Comparison of ENCODE assay signal across 14 mouse cellular contexts in genomic region chr16:72874934-72875732, GRCm38 (mm10).
DNase-seq lines count a peak whose midpoint lies in the region; ATAC-seq and TF ChIP-seq lines count a peak whose summit lies in the region.
"Had no signal": no experiment of that assay in that cellular context is flagged by ENCODE, and none has a peak within 500 bp of the region (broad histone marks: within the 10 kb centered on the region; RNA-seq: fewer than 3 reads in every experiment).

No protein-coding gene starts in this region.

- no peak for DNase-seq in embryonic facial prominence, embryonic 14.5 days (ENCODE audit: low spot score)
- peak; percentile 17 for DNase-seq in hindbrain, postnatal 0 days (ENCODE audit: low spot score)
- no peak for DNase-seq in thymus, adult 2 months
- no peak for DNase-seq in embryo, embryonic 10.5 days (ENCODE audit: low spot score)
- DNase-seq: cerebellum, postnatal 36 days; kidney, adult 2 months; kidney, postnatal 4 days; lung, adult 2 months; right cerebral cortex, postnatal 4 days had no signal

- H3K9ac ChIP-seq in embryonic facial prominence, embryonic 14.5 days (ENCODE audit: low read depth, low read length), result no peak overlapping the region
- no peak overlapping the region for H3K9ac ChIP-seq in forebrain, embryonic 16.5 days (replicated peaks; ENCODE audit: low read depth, low read length)
- H3K9ac ChIP-seq in hindbrain, postnatal 0 days (replicated peaks; ENCODE audit: low read length), result no peak overlapping the region
- no peak overlapping the region for H3K9ac ChIP-seq in neural tube, embryonic 14.5 days (replicated peaks; ENCODE audit: low read depth, low read length)
- H3K9ac ChIP-seq in kidney, embryonic 16.5 days (replicated peaks; ENCODE audit: low read length), result no peak overlapping the region
- H3K9ac ChIP-seq: heart, embryonic 13.5 days had no signal

- TF ChIP-seq CTCF in hindbrain, postnatal 0 days (IDR thresholded peaks at IDR 0.05; ENCODE audit: low read depth), result no peak
- TF ChIP-seq CTCF in thymus, adult 2 months (IDR thresholded peaks at IDR 0.05; ENCODE audit: borderline replicate concordance, control insufficient read depth, extremely low read depth, insufficient read depth, low read length, poor library complexity), result no peak

- no peak overlapping the region for H3K27ac ChIP-seq in embryonic facial prominence, embryonic 14.5 days (replicated peaks; ENCODE audit: low read depth, low read length)
- peak overlapping the region; percentile 24 for H3K27ac ChIP-seq in forebrain, embryonic 16.5 days (ENCODE audit: low read length)
- peak overlapping the region; percentile 28; the same call in 1 of the 2 replicates for H3K27ac ChIP-seq in hindbrain, postnatal 0 days
- H3K27ac ChIP-seq in neural tube, embryonic 14.5 days (ENCODE audit: low read depth, low read length), result 0 out of 2 replicates have a peak overlapping the region, but pooled peaks have one; percentile 3
- H3K27ac ChIP-seq in kidney, embryonic 16.5 days (ENCODE audit: low read length), result no peak overlapping the region
- H3K27ac ChIP-seq in thymus, adult 2 months (ENCODE audit: control insufficient read depth, insufficient read depth, low read length), result no peak overlapping the region
- H3K27ac ChIP-seq: heart, embryonic 13.5 days; macrophage had no signal

- ATAC-seq in embryonic facial prominence, embryonic 14.5 days (ENCODE audit: low read depth), result 0 out of 2 replicates have a peak, but pooled peaks have one; percentile 62
- ATAC-seq in forebrain, embryonic 16.5 days, result peak; percentile 63
- ATAC-seq in hindbrain, postnatal 0 days, result 0 out of 2 replicates have a peak, but pooled peaks have one; percentile 51
- ATAC-seq in neural tube, embryonic 14.5 days (ENCODE audit: low read depth), result peak; percentile 76
- no peak for ATAC-seq in kidney, embryonic 16.5 days (ENCODE audit: low FRiP score, low TSS enrichment)

- no peak for TF ChIP-seq POLR2A in thymus, adult 2 months (IDR thresholded peaks at IDR 0.05; ENCODE audit: control insufficient read depth, extremely low read depth, insufficient read depth, low read length, poor library complexity)

- H3K27me3 ChIP-seq in embryonic facial prominence, embryonic 14.5 days (replicated peaks; ENCODE audit: control insufficient read depth, insufficient read depth, low read length), result no peaks in the 10 kb centered on the region
- no peaks in the 10 kb centered on the region for H3K27me3 ChIP-seq in forebrain, embryonic 16.5 days (replicated peaks; ENCODE audit: control insufficient read depth, insufficient read depth, low read length)
- H3K27me3 ChIP-seq in hindbrain, postnatal 0 days (ENCODE audit: insufficient read depth, low read length), result no peaks in the 10 kb centered on the region
- H3K27me3 ChIP-seq in neural tube, embryonic 14.5 days (ENCODE audit: control insufficient read depth, insufficient read depth, low read length), result no peaks in the 10 kb centered on the region
- H3K27me3 ChIP-seq in kidney, embryonic 16.5 days (ENCODE audit: insufficient read depth, low read length), result no peaks in the 10 kb centered on the region
- H3K27me3 ChIP-seq in thymus, adult 2 months (ENCODE audit: control insufficient read depth, insufficient read depth, low read length), result no peaks in the 10 kb centered on the region
- H3K27me3 ChIP-seq: heart, embryonic 13.5 days had no signal

- no peak overlapping the region for H3K4me2 ChIP-seq in embryonic facial prominence, embryonic 14.5 days (ENCODE audit: low read depth, low read length)
- no peak overlapping the region for H3K4me2 ChIP-seq in forebrain, embryonic 16.5 days (ENCODE audit: low read length)
- H3K4me2 ChIP-seq in hindbrain, postnatal 0 days (ENCODE audit: low read depth, low read length), result no peak overlapping the region
- H3K4me2 ChIP-seq in neural tube, embryonic 14.5 days (ENCODE audit: low read depth, low read length), result no peak overlapping the region
- no peak overlapping the region for H3K4me2 ChIP-seq in kidney, embryonic 16.5 days (replicated peaks; ENCODE audit: low read depth, low read length)
- H3K4me2 ChIP-seq: heart, embryonic 13.5 days had no signal

- no peak overlapping the region for H3K4me3 ChIP-seq in embryonic facial prominence, embryonic 14.5 days (ENCODE audit: low read depth, low read length)
- H3K4me3 ChIP-seq in forebrain, embryonic 16.5 days (replicated peaks; ENCODE audit: low read length), result no peak overlapping the region
- H3K4me3 ChIP-seq in hindbrain, postnatal 0 days (ENCODE audit: low read length), result no peak overlapping the region
- H3K4me3 ChIP-seq in neural tube, embryonic 14.5 days (ENCODE audit: low read depth, low read length), result no peak overlapping the region
- H3K4me3 ChIP-seq in kidney, embryonic 16.5 days (ENCODE audit: low read length), result no peak overlapping the region
- no peak overlapping the region for H3K4me3 ChIP-seq in thymus, adult 2 months (ENCODE audit: control insufficient read depth, insufficient read depth, low read length)
- H3K4me3 ChIP-seq: heart, embryonic 13.5 days had no signal

- H3K4me1 ChIP-seq in embryonic facial prominence, embryonic 14.5 days (ENCODE audit: control insufficient read depth, insufficient read depth, low read length), result no peaks in the 10 kb centered on the region
- peaks cover 7% of the 10 kb centered on the region; the same call in 1 of the 2 replicates for H3K4me1 ChIP-seq in forebrain, embryonic 16.5 days (replicated peaks; ENCODE audit: control insufficient read depth, insufficient read depth, low read length)
- H3K4me1 ChIP-seq in hindbrain, postnatal 0 days (ENCODE audit: insufficient read depth, low read length), result no peaks in the 10 kb centered on the region
- no peaks in the 10 kb centered on the region; the same call in 1 of the 2 replicates for H3K4me1 ChIP-seq in neural tube, embryonic 14.5 days (ENCODE audit: control insufficient read depth, insufficient read depth, low read length)
- H3K4me1 ChIP-seq in kidney, embryonic 16.5 days (ENCODE audit: insufficient read depth, low read length), result no peaks in the 10 kb centered on the region
- no peaks in the 10 kb centered on the region for H3K4me1 ChIP-seq in thymus, adult 2 months (replicated peaks; ENCODE audit: control insufficient read depth, insufficient read depth, low read length)

- no peaks in the 10 kb centered on the region for H3K9me3 ChIP-seq in embryonic facial prominence, embryonic 14.5 days (ENCODE audit: control insufficient read depth, low read length)
- H3K9me3 ChIP-seq in forebrain, embryonic 16.5 days (ENCODE audit: control insufficient read depth, low read length), result no peaks in the 10 kb centered on the region
- no peaks in the 10 kb centered on the region for H3K9me3 ChIP-seq in hindbrain, postnatal 0 days (ENCODE audit: low read length)
- H3K9me3 ChIP-seq in neural tube, embryonic 14.5 days (ENCODE audit: control insufficient read depth, low read length), result no peaks in the 10 kb centered on the region
- no peaks in the 10 kb centered on the region for H3K9me3 ChIP-seq in kidney, embryonic 16.5 days (ENCODE audit: low read length)
- H3K9me3 ChIP-seq: heart, embryonic 13.5 days had no signal

- 71% methylated on average over 8 of the region's 8 CpGs for WGBS in embryonic facial prominence, embryonic 14.5 days
- 48% methylated on average over 8 of the region's 8 CpGs for WGBS in forebrain, embryonic 16.5 days
- WGBS in hindbrain, postnatal 0 days, result 49% methylated on average over 8 of the region's 8 CpGs
- 48% methylated on average over 8 of the region's 8 CpGs for WGBS in neural tube, embryonic 14.5 days
- 81% methylated on average over 8 of the region's 8 CpGs for WGBS in kidney, embryonic 16.5 days
- 90% methylated on average over 8 of the region's 8 CpGs for WGBS in thymus, adult 2 months

- H3K36me3 ChIP-seq in embryonic facial prominence, embryonic 14.5 days (ENCODE audit: control insufficient read depth, insufficient read depth, low read length), result no peaks in the 10 kb centered on the region
- no peaks in the 10 kb centered on the region for H3K36me3 ChIP-seq in forebrain, embryonic 16.5 days (ENCODE audit: control insufficient read depth, insufficient read depth)
- H3K36me3 ChIP-seq in hindbrain, postnatal 0 days (ENCODE audit: insufficient read depth, low read length), result no peaks in the 10 kb centered on the region
- no peaks in the 10 kb centered on the region for H3K36me3 ChIP-seq in neural tube, embryonic 14.5 days (ENCODE audit: control insufficient read depth, insufficient read depth, low read length)
- no peaks in the 10 kb centered on the region for H3K36me3 ChIP-seq in kidney, embryonic 16.5 days (ENCODE audit: insufficient read depth, low read length)
- no peaks in the 10 kb centered on the region for H3K36me3 ChIP-seq in thymus, adult 2 months (ENCODE audit: control insufficient read depth, insufficient read depth, low read length)
- H3K36me3 ChIP-seq: heart, embryonic 13.5 days had no signal

Comparison
In these comparisons a context has a peak if more than half of its experiments do, and no peak if none do; other contexts are left out.
1. H3K27ac ChIP-seq: peak in forebrain, embryonic 16.5 days (single experiment), hindbrain, postnatal 0 days (single experiment) and neural tube, embryonic 14.5 days (single experiment); none in embryonic facial prominence, embryonic 14.5 days (single experiment), kidney, embryonic 16.5 days (single experiment) and thymus, adult 2 months (single experiment).